Mouse (Mus musculus) small intestine, adult 2 months (tissue): ENCODE results near the gene Map3k7.

Experiments
- CTCF ChIP-seq: fragments of 200-500 bp; IDR thresholded peaks from 2 replicates; pipeline ENCODE4 v1.5.1; 2012; ENCODE audit warnings: low read depth, mild to moderate bottlenecking, control low read depth, inconsistent platforms, low read length, moderate library complexity, mixed read lengths; ENCODE audit not compliant: insufficient replicate concordance, insufficient read length; ENCODE audit errors: extremely low read depth
- POLR2A ChIP-seq: fragments of 200-500 bp; IDR thresholded peaks from 2 replicates; pipeline ENCODE4 v1.6.1; 2012; ENCODE audit warnings: low read depth, mild to moderate bottlenecking, control low read depth, inconsistent platforms, low read length, moderate library complexity

DNA sequence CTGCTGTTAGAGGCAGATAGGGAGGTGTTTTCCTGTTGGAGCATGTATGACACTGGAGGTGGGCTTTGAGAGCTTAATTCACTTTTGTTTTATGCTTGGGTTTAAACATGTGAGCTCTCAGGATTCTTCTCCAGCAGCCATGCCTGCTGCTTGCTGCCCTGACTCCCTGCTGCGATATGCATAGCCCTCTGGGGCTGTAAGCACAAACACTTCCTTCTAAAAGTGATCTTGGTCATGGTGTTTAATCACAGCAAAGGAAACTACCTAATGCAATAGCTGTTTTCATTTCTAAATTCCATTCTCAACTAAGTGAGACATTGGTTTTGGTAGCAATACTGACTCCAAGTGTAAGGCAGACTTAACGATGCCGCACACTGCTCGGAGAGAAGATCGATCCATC is 45.2 kb upstream of the Map3k7 start:
- no peak for TF ChIP-seq CTCF
- no peak for TF ChIP-seq POLR2A
